Mouse (Mus musculus) mesoderm, embryonic 11.5 days (tissue): ENCODE results near the gene Duox2.
"Not testable (repeated sequence)": the region's sequence is repeated elsewhere in the genome, so short reads cannot be mapped to it uniquely, and the experiment has no call there.

ENCODE experiments used
- DNase-seq: peaks from one replicate; pipeline ENCODE4 v3.0.0-alpha.2; 2012; ENCODE audit warnings: low read depth, low spot score

Gene Duox2

GRCm38 (mm10) chr2:122298096-122298499, at the start of gene Duox2:
TSS of gene Duox2 (minus strand) at chr2:122298449.
- DNase-seq: no peak

GRCm38 (mm10) chr2:122347257-122347656, 49.0 kb upstream of the Duox2 start:
- no peak for DNase-seq

- not testable (repeated sequence) for DNase-seq
These were observed 47.9 kb upstream of the Duox2 start for GRCm38 (mm10) chr2:122346164-122346563.

DNA sequence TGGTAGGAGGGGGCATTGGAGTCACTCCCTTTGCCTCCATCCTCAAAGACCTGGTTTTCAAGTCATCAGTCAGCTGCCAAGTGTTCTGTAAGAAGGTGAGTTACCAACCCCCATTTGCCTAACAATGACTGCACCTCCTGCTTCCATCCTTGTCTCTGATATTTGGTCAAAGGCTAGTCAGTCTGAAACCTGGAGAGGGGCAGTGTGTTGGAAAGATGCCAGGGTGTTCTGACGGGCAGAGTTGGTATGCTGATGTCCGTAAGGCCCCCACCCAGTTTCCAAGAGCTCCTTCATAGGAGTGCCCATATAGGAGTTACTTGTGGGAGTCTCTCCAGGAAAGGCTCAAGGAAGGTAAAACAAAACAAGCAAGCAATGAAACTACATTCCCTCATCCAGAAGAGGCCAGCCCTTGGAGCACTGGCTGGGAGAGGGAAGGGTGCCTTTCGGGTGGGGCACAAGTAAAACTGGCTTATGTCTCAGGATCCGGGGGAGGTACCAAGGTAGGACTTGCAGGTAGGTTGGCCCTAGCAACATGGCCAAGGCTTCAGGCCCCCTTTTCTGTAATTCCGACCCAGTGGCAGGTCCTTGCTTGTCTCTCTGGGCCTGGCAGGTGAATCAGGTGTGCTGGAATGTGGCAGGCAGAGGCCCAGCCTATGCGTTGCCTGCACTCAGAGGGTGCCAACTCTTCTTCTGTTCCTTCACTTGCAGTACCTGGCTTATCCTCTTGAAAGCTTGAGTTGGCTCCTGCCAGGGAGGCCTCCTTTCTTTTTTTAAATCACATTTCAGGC, 47.1 kb upstream of the Duox2 start:
- no peak for DNase-seq

DNA sequence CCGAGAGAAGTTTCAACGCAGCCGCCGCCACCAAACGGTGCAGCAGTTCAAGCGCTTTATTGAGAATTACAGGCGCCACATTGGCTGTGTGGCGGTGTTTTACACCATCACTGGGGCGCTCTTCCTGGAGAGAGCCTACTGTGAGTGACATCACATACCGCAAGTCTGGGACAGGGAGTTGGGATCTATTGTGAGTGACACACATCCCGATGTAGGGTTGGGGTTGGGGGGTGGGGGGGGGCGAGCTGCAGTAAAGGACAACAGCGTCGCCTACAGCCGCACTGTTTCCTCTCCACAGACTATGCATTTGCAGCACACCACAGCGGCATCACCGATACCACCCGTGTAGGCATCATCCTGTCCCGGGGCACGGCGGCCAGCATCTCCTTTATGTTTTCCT, 39.0 kb upstream of the Duox2 start:
- DNase-seq: no peak

- DNase-seq: no peak
These were observed 35.9 kb upstream of the Duox2 start for GRCm38 (mm10) chr2:122334170-122334569.

- DNase-seq: no peak
These were observed 34.0 kb upstream of the Duox2 start for GRCm38 (mm10) chr2:122332222-122332621.

DNA sequence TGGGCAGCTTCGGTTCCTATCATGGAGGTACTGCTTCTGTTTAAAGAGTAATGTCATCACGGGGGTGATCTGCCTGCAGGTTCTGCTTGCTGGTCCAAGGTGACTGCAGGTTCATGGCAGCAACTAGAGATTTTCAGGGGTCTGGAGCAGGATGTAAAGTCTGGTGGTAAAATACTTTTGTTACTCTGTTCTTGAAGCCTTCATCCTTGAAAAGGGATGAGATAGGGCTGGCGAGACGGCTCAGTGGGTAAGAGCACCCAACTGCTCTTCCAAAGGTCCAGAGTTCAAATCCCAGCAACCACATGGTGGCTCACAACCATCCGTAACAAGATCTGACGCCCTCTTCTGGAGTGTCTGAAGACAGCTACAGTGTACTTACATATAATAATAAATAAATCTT, 32.1 kb upstream of the Duox2 start:
- DNase-seq: not testable (repeated sequence)

DNA sequence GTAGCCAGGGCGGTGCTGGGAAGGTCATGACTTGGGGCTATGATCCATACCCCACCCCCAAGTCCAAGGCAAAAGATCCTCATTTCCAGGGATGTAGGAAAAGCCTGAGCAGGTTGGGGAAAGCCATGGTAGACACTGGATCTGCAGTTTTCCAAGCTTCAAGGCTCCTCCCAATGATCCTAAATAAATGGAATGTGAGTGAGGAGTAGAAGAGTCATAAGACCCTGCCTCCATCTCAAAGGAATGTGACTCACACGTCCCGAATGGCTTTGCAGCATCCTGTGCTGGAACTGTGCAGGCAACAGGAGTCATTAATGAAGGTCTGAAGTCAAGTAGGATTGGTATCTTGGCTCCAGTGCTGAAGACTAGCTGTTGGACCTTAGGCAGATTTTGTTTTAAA, 29.7 kb upstream of the Duox2 start:
- DNase-seq: no peak

DNA sequence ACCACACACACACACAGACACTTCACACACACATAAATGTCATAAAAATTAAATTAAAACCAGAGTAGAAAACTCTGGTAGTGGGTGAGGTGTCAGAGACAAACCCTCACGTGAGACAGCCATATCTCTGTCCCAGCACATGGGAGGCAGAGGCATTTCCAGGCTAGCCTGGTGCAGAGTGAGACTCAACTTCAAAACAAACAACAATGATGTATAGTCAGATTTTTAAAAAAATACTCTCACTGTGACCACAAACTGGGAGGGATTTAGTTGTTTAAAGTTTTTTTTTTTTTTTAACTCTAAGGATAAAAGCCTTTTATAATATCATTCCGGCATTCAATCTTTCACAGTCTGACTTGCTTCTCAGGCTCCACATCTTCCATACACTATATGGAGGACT, 27.1 kb upstream of the Duox2 start:
- DNase-seq: no peak

DNA sequence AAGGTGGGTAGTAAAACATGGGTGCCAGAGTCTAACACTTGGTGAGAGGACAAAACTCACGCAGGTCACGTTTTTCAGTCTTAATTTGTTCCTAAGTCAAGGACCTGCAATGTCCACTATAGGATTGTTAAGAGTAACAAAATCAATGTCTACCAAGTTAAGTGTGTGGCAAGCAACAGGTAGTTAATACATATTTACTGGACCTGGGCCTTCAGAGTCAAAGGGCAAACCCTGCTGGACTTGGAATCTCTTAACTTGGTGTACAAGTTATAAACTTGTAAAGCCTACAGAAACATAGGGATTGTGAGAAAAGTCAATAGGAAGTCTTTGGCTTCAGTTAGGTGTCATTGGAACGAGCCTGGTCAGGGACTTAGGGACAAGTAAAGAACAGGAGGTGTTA, 26.3 kb upstream of the Duox2 start:
- DNase-seq: no peak

DNA sequence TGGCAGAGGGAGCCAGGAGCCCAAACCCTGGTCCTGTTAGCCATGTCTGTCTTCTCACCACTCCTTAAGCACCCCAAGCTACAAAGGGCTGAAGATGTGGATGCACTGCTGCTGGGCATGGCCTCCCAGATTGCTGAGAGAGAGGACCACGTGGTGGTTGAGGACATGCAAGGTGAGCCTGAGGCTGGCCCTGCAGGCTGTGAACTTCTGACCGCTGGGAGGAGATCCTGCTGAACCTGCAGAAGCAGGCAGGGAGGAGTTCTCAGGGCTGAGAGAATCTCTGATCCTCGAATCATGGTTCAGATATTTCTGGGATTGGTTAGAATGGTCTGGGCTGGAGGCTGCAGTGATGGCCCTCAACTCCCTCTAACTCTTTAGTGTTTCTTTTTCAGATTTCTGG, 25.7 kb upstream of the Duox2 start:
- no peak for DNase-seq

DNA sequence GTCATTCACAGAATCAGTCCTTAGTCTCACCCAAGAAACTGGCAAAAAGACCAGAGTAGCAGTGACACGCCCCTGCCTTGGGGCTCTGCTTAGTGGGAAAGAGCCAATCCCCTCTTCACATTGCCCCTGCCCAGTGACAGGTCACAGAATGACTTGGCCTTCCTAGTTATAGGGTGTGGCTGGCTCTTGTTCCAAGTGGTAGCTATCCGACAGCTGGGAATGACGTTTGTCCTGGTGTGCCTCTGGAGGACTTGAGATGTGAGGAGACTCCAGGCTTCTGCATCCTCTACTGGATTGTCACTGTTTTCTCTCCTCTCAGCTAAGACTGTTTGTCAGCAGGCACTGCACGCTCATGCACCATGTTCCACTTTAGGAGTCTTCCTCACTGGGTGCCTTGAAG, 19.1 kb upstream of the Duox2 start:
- DNase-seq: no peak

DNA sequence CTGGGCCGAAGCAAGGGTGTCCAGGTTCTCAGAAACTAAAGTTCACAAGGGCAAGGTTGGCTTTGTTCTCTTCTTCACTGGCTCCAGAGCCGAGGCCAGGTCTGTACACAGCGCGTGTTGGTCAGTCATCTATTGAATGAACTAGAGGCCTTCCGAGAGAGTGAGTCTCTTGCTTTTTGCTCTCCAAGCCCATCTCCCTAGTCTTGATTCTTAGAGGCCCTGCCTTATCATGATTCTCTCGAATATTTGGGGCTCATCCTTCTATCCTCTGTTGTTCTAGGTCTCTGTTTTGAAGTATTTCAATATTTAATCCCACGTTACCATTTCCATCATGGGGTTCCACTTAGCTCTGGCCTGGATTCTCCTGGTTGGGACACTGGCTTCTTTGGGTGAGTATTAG, 17.1 kb upstream of the Duox2 start, which contains the start of gene Duox1:
Duox1 (plus strand) TSS at position 301 of the 400 bp plus-strand sequence.
- no peak for DNase-seq

DNA sequence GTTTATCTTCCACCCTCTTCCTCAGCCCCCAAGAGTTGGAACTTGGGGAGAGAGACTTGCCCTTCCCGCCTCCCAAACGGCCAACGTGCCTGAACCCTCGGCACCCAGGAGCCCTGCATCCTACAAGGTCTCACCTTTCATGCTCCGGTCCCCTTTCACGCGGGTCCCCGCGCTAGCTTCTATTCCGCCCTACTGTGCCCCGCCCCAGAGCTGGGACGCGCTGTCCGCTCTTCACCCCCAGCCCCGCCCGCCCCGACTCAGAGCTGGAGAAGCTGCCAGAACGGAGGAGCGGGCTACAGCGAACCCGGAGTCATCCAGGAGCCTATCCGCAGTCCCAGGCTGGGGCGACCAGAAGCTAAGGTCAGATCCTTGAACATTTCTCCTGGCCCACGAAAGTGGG, 15.3 kb upstream of the Duox2 start, which contains the start of gene Duoxa1:
Duoxa1 (minus strand) TSS at position 195 of the 400 bp plus-strand sequence.
- no peak for DNase-seq

DNA sequence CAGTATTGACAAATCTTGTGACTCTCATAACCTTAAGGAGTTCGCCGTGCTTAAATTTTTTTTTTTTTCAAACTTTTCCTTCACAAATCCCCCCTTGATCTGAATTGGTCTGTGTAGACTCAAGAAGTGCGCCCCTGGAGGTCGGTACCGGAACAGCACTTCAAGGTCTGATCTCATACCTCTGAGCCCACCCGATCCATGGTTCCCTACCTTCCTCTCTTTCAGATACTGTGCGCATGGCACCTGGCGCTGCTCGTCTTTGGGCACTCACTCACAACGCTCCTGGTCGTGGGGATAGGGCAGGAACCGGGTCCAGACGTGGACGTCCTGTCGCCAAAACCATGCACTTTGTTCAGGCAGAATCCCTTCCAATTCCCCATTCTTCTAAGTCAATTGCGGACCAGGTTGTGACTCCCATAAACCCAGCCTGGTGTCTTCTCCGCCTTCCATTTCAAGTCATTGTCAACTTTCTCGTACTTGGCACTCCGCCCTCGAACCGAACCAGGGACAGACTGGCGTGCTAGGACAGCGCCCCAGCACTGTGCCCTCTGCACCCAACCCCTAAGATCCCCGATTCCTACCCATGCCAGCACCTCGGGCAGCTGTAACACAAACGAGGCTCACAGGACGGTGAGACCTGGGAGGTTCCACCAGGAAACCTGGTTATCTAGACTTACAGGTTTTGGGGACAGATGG, 14.6 kb upstream of the Duox2 start:
- DNase-seq: peak; percentile 77

DNA sequence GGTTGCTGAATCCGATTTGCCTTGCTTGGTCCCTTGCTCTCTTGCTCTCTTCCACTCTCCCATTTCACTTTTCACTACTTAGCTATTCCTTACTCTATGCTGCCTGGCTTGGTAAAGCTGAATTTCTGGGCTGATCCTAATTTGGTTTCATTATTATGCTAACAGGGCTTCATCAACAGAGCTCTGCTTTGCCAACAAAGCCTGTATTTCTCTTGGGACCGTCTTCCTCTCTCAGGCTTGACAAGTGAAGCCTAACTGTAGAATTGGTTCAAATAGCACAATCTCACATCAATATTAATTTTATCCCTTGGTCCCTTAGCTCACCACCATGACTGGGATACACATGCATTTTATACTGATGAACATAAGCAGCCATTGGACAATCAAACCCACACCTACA, 13.3 kb upstream of the Duox2 start:
- no peak for DNase-seq

GRCm38 (mm10) chr2:122309647-122310046, 11.4 kb upstream of the Duox2 start:
- no peak for DNase-seq

GRCm38 (mm10) chr2:122306184-122306583, 7.9 kb upstream of the Duox2 start:
- no peak for DNase-seq

GRCm38 (mm10) chr2:122305097-122305892, 7.0 kb upstream of the Duox2 start:
- DNase-seq: no peak

- DNase-seq: no peak
These were observed 6.3 kb upstream of the Duox2 start for GRCm38 (mm10) chr2:122304544-122304943.

- DNase-seq: peak; percentile 81
These were observed 4.5 kb upstream of the Duox2 start for GRCm38 (mm10) chr2:122302574-122303241.
